Mouse (Mus musculus) liver, postnatal 0 days (tissue): ENCODE measurements around the gene Clasp1. TPM values are rescaled to one million over a fixed set of nuclear protein-coding genes. Genes with fewer than 3 reads are reported as not detected.

Source experiments
- ATAC-seq: fragments of 200-750 bp; cut with Nextera tagmentation; 2 replicates; pipeline ENCODE4 v1.8.0; 2017; ENCODE audit warnings: mild to moderate bottlenecking, moderate library complexity
- DNase-seq: peaks from one replicate; pipeline ENCODE4 v3.0.0-alpha.2; 2016
- H3K27ac ChIP-seq: fragments of 300-500 bp; sonication (generic); 2 replicates; pipeline ENCODE4 v1.5.1; 2014; ENCODE audit warnings: antibody characterized with exemption, moderate library complexity, mild to moderate bottlenecking, low read depth
- H3K27me3 ChIP-seq: fragments of 300-500 bp; sonication (generic); 2 replicates; pipeline ENCODE4 v1.6.1; 2014; ENCODE audit warnings: low read length, control low read depth, mixed read lengths; ENCODE audit not compliant: insufficient read depth
- H3K36me3 ChIP-seq: fragments of 300-500 bp; sonication (generic); replicated peaks from 2 replicates; pipeline ENCODE4 v1.6.1; 2014; ENCODE audit warnings: mild to moderate bottlenecking, control low read depth, low read length, moderate library complexity, mixed read lengths; ENCODE audit not compliant: insufficient read depth
- H3K4me1 ChIP-seq: fragments of 300-500 bp; sonication (generic); 2 replicates; pipeline ENCODE4 v1.6.1; 2014; ENCODE audit warnings: antibody characterized with exemption, mild to moderate bottlenecking, control low read depth; ENCODE audit not compliant: insufficient read depth
- H3K4me2 ChIP-seq: fragments of 300-500 bp; sonication (generic); 2 replicates; pipeline ENCODE4 v1.6.1; 2014; ENCODE audit warnings: low read depth, mild to moderate bottlenecking, low read length, moderate library complexity, mixed read lengths
- H3K4me3 ChIP-seq: fragments of 300-500 bp; sonication (generic); 2 replicates; pipeline ENCODE4 v1.5.1; 2014; ENCODE audit warnings: low read depth, low read length
- H3K9ac ChIP-seq: fragments of 300-500 bp; sonication (generic); replicated peaks from 2 replicates; pipeline ENCODE4 v1.6.1; 2014; ENCODE audit warnings: mild to moderate bottlenecking, moderate library complexity
- H3K9me3 ChIP-seq: fragments of 300-500 bp; sonication (generic); 2 replicates; pipeline ENCODE4 v1.6.1; 2016; ENCODE audit warnings: mild to moderate bottlenecking, control low read depth, low read length, mixed read lengths
- CTCF ChIP-seq: sonication (generic); IDR thresholded peaks from 2 replicates; pipeline ENCODE4 v1.5.1; 2016; ENCODE audit warnings: antibody characterized with exemption, low read depth
- EP300 ChIP-seq: IDR thresholded peaks from 2 replicates; pipeline ENCODE4 v1.6.1; 2016; ENCODE audit warnings: antibody characterized with exemption, low read depth, mild to moderate bottlenecking
- WGBS: fragments of 180-500 bp; shearing (Covaris S2); extraction: QIAGEN DNeasy Blood & Tissue Kit; methylation state at CpG from one replicate; pipeline ENCODE4 v1.1.7; 2014; ENCODE audit not compliant: insufficient replicate concordance; 5-methylcytosine and 5-hydroxymethylcytosine counted together
- polyA plus RNA-seq: library from polyadenylated mRNA; unstranded; fragments of >200 nt; fragmentation: Nextera tagmentation; extraction: Ambion mirVana; gene quantifications from 2 replicates; pipeline ENCODE4 v1.2.1, GENCODE M21; 2015

The Clasp1 gene
- polyA plus RNA-seq, 1 experiment from 2014 or later = 6.4 TPM

DNA sequence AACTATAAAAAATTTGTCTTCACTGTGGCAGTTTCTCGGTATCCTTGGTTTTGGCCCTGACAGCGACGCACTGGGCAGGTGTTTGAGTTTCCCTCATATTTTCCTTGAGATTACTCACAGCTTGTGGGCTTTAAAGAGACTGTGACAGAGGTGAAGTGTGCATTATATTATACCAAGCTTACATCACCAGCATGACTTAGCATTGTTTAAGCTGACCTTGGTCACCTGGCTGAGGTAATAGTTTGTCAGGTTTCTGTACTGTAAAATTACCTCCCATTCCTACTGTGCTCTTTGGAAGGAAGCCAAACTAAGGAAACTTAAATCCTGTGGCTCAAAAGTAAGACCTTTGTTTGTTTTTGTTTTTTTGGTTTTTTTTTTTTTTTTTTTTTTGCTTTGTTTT, 69.4 kb downstream of the Clasp1 start:
- Histone ChIP-seq H3K4me3 (peak overlapping the region; percentile 62), H3K27ac (peak overlapping the region; percentile 99)

DNA sequence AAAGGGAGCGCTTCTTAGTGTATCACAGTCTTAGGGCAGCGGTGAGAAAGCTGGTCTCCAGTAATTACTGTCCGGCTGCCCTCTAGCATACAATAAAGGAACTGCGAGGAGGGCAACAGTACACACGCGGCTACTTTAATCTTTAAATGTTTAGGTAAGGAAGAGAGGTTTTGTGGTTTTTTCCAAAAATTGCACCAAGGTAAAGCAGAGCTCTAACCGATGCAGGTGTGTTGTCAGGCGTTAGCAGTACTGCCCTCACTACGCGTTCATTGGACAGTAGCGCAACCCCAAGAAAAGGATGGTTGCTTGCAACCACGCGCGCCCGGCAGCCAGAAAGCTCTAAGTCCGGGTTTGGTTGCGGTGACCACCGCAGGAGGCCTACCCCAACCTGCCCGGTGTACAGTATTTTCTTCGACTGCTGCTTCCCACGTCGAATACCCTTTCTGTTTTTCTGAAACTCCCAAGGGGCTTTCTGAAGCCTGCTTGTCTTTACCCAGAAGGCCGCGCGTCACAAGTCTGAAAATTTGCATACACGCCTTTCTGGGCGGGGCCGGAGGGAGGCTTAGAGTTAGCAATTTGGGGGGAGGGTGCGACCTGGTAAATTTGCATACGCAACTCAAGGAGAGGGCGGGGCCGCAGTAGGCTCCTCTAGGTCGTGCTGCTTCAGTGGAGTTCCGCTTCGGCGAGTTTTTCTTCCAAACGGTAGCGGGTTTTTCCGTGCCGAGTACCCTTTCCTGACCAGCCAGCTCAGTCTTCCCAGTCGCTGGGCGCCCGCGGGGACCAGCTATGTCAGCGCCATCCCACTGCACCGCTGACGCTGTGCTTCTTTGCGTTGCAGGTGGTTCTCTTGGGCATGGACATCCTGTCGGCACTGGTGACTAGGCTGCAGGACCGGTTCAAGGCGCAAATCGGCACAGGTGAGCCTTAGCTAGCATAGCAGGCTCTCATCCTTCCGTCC, 70.4 kb downstream of the Clasp1 start:
- Histone ChIP-seq H3K27me3 (no peaks in the 10 kb centered on the region), H3K27ac (peak overlapping the region; percentile 99), H3K36me3 (peaks cover 18% of the 10 kb centered on the region), H3K9me3 (no peaks in the 10 kb centered on the region), H3K4me1 (peaks cover 27% of the 10 kb centered on the region), H3K4me3 (peak overlapping the region; percentile 62), H3K4me2 (peak overlapping the region; percentile 83), H3K9ac (peak overlapping the region; percentile 90)
- peak; percentile 94 for DNase-seq
- ATAC-seq = peak; percentile 93
- WGBS = 2% methylated on average over 53 of the region's 53 CpGs
- TF ChIP-seq CTCF = peak; percentile 71
- peak; percentile 55 for TF ChIP-seq EP300

More for the DNA sequence above, 69.4 kb downstream of the Clasp1 start:
- Histone ChIP-seq H3K9ac (peak overlapping the region; percentile 90), H3K4me2 (peak overlapping the region; percentile 83), H3K27me3 (no peaks in the 10 kb centered on the region), H3K36me3 (peaks cover 11% of the 10 kb centered on the region), H3K9me3 (no peaks in the 10 kb centered on the region), H3K4me1 (peaks cover 27% of the 10 kb centered on the region)
- WGBS = 49% methylated on average over 3 of the region's 3 CpGs
- TF ChIP-seq EP300 = no peak
- TF ChIP-seq CTCF = no peak
- ATAC-seq (no peak), DNase-seq (no peak)

DNA sequence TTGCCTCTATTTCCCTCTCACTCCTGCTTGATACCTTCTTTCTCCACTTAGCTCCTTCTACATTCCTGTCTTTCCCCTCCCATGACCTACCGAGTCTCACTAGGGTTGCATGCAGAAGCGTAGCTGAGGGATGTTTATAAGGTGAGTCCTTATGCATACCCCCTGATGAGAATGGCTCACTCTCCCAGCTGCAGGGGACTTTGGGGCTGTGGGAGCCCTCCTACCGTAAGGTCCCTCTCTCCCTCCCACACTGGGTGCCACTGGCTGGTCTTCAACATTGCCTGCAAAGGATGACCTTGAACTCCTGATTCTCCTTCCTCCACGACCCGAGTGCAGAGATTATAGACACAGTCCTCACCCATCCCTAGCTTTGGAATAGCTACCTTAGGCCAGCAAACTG, 71.9 kb downstream of the Clasp1 start:
- Histone ChIP-seq H3K36me3 (peaks cover 28% of the 10 kb centered on the region), H3K9me3 (no peaks in the 10 kb centered on the region), H3K4me1 (peaks cover 27% of the 10 kb centered on the region), H3K27ac (no peak overlapping the region), H3K4me3 (no peak overlapping the region), H3K9ac (no peak overlapping the region), H3K27me3 (no peaks in the 10 kb centered on the region), H3K4me2 (no peak overlapping the region)
- TF ChIP-seq EP300 (no peak), CTCF (no peak)
- DNase-seq (no peak), ATAC-seq (no peak)
- 90% methylated on average over 5 of the region's 5 CpGs for WGBS

DNA sequence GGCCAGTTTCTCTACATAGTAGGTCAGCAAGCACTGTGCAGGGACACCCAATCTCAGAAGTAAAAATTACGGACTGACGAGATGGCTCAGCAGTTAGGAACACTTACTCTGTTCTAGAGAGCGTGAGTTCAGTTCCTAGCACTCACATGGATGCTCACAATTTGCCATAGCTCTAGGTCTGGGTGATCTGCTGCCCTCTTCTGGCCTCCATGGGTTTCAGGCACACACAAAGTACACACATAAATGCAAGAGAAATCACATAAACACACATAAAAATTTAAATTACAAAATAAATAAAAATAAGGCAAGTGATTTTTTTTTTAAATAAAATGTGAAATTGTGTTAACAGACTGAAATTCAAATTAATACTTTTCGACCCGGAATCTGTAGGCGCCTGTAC, 77.2 kb downstream of the Clasp1 start:
- 86% methylated on average over 6 of the region's 6 CpGs for WGBS
- H3K36me3 ChIP-seq = peaks cover 45% of the 10 kb centered on the region
- no peak for DNase-seq

DNA sequence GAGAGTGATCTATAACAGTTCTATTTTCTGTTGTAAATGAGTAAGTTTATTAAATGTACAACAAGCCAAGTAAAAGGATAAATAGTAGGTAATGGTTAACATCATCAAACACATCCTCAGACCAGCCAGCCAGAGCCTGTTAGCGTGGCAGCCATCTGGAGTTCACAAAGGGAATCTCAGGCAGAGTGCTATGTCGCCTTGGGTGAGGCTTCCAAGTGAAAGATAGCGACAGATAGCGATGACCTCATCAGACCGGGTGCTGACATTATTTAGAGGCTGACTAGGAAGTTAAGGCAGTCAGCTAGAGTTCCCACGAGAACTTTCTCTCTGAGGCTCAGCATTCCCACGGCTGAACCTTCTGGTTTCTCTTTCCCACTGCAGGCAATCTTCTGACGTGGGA, 83.5 kb downstream of the Clasp1 start:
- Histone ChIP-seq H3K4me3 (no peak overlapping the region), H3K4me2 (no peak overlapping the region), H3K27ac (no peak overlapping the region), H3K9me3 (no peaks in the 10 kb centered on the region), H3K27me3 (no peaks in the 10 kb centered on the region), H3K36me3 (peaks cover 25% of the 10 kb centered on the region), H3K4me1 (peaks cover 3% of the 10 kb centered on the region; the same call in 1 of the 2 replicates), H3K9ac (no peak overlapping the region)
- no peak for DNase-seq
- no peak for TF ChIP-seq EP300
- TF ChIP-seq CTCF = no peak
- 59% methylated on average over 8 of the region's 8 CpGs for WGBS
- ATAC-seq = no peak

More for the DNA sequence above, 77.2 kb downstream of the Clasp1 start:
- Histone ChIP-seq H3K4me1 (no peaks in the 10 kb centered on the region), H3K27me3 (no peaks in the 10 kb centered on the region), H3K4me2 (no peak overlapping the region), H3K4me3 (no peak overlapping the region), H3K9me3 (no peaks in the 10 kb centered on the region), H3K27ac (no peak overlapping the region), H3K9ac (no peak overlapping the region)
- no peak for ATAC-seq
- TF ChIP-seq CTCF = peak; percentile 43
- no peak for TF ChIP-seq EP300

DNA sequence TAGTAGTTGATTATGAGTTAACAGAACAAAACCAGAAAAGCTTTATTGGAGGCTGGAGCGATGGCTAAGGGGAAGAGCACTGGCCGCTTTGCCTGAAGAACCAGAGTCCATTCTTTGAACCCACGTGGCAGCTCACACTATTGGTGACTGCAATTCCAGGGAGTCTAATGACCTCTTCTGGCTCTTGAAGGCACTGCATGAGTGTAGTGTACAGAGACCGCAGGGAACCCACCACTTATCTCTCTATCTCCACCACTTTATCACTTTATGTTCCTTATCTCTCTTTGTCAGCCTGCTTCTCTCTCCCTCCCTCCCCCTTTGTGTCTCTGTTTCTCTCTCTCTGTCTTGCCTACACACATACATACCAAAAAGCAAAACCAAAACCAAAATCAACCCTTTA, 88.1 kb downstream of the Clasp1 start:
- Histone ChIP-seq H3K4me2 (peak overlapping the region; percentile 4; the same call in 1 of the 2 replicates), H3K9ac (no peak overlapping the region)

More for the DNA sequence above, 88.1 kb downstream of the Clasp1 start:
- peak; percentile 44 for DNase-seq
- Histone ChIP-seq H3K9me3 (no peaks in the 10 kb centered on the region), H3K4me3 (no peak overlapping the region), H3K27ac (no peak overlapping the region), H3K36me3 (peaks cover 10% of the 10 kb centered on the region), H3K27me3 (no peaks in the 10 kb centered on the region), H3K4me1 (peaks cover 13% of the 10 kb centered on the region)
- no peak for TF ChIP-seq EP300
- TF ChIP-seq CTCF = peak; percentile 82
- ATAC-seq = peak; percentile 73
- 20% methylated on average over 4 of the region's 4 CpGs for WGBS
